Mouse (Mus musculus) embryonic fibroblast, embryonic 13.5 days (primary cell): ENCODE results near the gene Pola1.

Source experiments
- CTCF ChIP-seq: IDR thresholded peaks from 2 replicates; pipeline ENCODE4 v1.5.1; 2011; ENCODE audit warnings: mild to moderate bottlenecking, control low read depth, low read length, moderate library complexity, borderline replicate concordance; ENCODE audit not compliant: insufficient read depth
- POLR2A ChIP-seq: IDR thresholded peaks from 2 replicates; pipeline ENCODE4 v1.6.1; 2011; ENCODE audit warnings: low read depth, mild to moderate bottlenecking, control low read depth, low read length, moderate library complexity

- TF ChIP-seq POLR2A: no peak
- TF ChIP-seq CTCF: no peak
Measured at GRCm38 (mm10) chrX:93643600-93643999, 11.6 kb upstream of the Pola1 start.
